Mouse (Mus musculus) C2C12 (cell line): ENCODE results near the gene Arhgef10l.

Experiments
- CTCF ChIP-seq: IDR thresholded peaks from one replicate; pipeline ENCODE4 v1.5.1; 2011; ENCODE audit not compliant: control insufficient read depth, insufficient read depth, insufficient read length
- FOSL1 ChIP-seq: IDR thresholded peaks from one replicate; pipeline ENCODE4 v1.8.0; 2011; ENCODE audit warnings: mild to moderate bottlenecking, low read length; ENCODE audit not compliant: poor library complexity, insufficient read depth, severe bottlenecking
- MAX ChIP-seq: IDR thresholded peaks from one replicate; pipeline ENCODE4 v1.6.1; 2011; ENCODE audit warnings: mild to moderate bottlenecking, control low read depth
- MYOD1 ChIP-seq: IDR thresholded peaks from one replicate; pipeline ENCODE4 v1.6.1; 2011; ENCODE audit warnings: low read depth; ENCODE audit not compliant: control insufficient read depth, insufficient read length
- MYOG ChIP-seq: IDR thresholded peaks from one replicate; pipeline ENCODE4 v1.6.1; 2011; ENCODE audit not compliant: control insufficient read depth, insufficient read length; ENCODE audit errors: extremely low read depth
- USF1 ChIP-seq: IDR thresholded peaks from one replicate; pipeline ENCODE4 v1.6.1; 2011; ENCODE audit warnings: low read depth, mild to moderate bottlenecking, control low read depth, moderate library complexity

GRCm38 (mm10) chr4:140674345-140674926 is 8.6 kb upstream of the Arhgef10l start:
- TF ChIP-seq CTCF: peak; percentile 86
- TF ChIP-seq USF1: no peak
- TF ChIP-seq MAX: no peak
- no peak for TF ChIP-seq MYOG
- no peak for TF ChIP-seq MYOD1
- no peak for TF ChIP-seq FOSL1
